Mouse (Mus musculus): ENCODE results near the gene Itgb3. TPM values are rescaled to one million over a fixed set of nuclear protein-coding genes. Genes with fewer than 3 reads are reported as not detected.

Itgb3 gene
- polyA plus RNA-seq, 1 experiment from 2014 or later = 5.1 TPM

DNA sequence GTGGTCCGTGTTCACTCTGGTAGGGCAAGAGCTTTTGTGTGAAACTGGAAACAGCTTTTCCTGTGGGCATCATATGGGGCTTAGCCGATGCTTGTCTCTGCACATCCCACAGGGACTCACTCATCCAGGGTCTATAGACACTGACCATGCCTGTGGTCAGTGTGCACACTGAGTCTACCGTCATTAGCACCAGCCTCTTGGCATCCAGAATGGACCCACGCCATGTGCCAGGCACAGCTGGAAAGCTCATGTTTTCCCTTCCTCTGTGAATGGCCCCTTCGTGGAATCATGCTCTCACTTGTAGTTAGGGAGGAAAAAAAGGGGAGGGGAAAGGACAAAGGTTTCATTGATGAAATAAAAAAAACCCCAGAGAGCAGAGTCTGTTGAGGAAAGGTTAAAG, 30.2 kb downstream of the Itgb3 start:
- Histone ChIP-seq H3K9ac (ENCODE audit: low read length) (no peak overlapping the region), H3K36me3 (ENCODE audit: control insufficient read depth, insufficient read depth, low read length) (peaks cover 2% of the 10 kb centered on the region), H3K27me3 (ENCODE audit: control insufficient read depth, insufficient read depth, low read length) (no peaks in the 10 kb centered on the region), H3K4me1 (replicated peaks; ENCODE audit: control insufficient read depth, insufficient read depth) (no peaks in the 10 kb centered on the region), H3K9me3 (ENCODE audit: control insufficient read depth, low read length) (no peaks in the 10 kb centered on the region), H3K4me2 (replicated peaks; ENCODE audit: low read depth) (no peak overlapping the region), H3K27ac (replicated peaks) (no peak overlapping the region), H3K4me3 (ENCODE audit: low read depth, low read length) (no peak overlapping the region)
- DNase-seq (ENCODE audit: low spot score) = no peak
- WGBS = 79% methylated on average over 5 of the region's 5 CpGs
- no peak for ATAC-seq (ENCODE audit: low FRiP score, low TSS enrichment)
- TF ChIP-seq CTCF (IDR thresholded peaks at IDR 0.05; ENCODE audit: low read depth) = no peak
- no peak for TF ChIP-seq EP300 (optimal IDR thresholded peaks at IDR 0.05)

DNA sequence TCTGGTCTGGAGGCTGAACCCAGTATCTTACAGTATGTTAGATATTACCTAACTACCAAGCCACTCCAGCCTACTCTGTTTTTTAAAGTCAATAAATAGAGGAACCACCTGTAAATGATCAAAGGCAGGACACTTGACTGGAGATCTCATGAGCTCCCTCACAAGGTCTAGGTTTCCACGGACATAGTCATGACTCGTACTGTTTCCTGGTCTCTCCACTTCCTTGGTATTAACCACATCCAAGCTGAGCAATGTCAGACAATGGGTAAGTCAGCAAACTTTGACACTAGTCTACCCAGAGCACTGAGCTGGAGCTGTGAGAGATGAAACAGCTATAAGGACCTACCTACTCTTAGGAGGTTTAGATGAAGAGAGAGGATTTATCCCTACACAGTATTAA, 31.1 kb downstream of the Itgb3 start:
- ATAC-seq (ENCODE audit: low FRiP score, low TSS enrichment) (no peak), DNase-seq (ENCODE audit: low spot score) (no peak)
- Histone ChIP-seq H3K9me3 (ENCODE audit: control insufficient read depth, low read length) (no peaks in the 10 kb centered on the region), H3K27me3 (ENCODE audit: control insufficient read depth, insufficient read depth, low read length) (no peaks in the 10 kb centered on the region), H3K4me3 (ENCODE audit: low read depth, low read length) (no peak overlapping the region), H3K9ac (ENCODE audit: low read length) (no peak overlapping the region), H3K36me3 (ENCODE audit: control insufficient read depth, insufficient read depth, low read length) (peaks cover 2% of the 10 kb centered on the region), H3K4me1 (replicated peaks; ENCODE audit: control insufficient read depth, insufficient read depth) (no peaks in the 10 kb centered on the region), H3K27ac (replicated peaks) (no peak overlapping the region), H3K4me2 (replicated peaks; ENCODE audit: low read depth) (no peak overlapping the region)
- TF ChIP-seq CTCF (IDR thresholded peaks at IDR 0.05; ENCODE audit: low read depth) (no peak), EP300 (optimal IDR thresholded peaks at IDR 0.05) (no peak)
- WGBS = 77% methylated on average over 2 of the region's 2 CpGs

DNA sequence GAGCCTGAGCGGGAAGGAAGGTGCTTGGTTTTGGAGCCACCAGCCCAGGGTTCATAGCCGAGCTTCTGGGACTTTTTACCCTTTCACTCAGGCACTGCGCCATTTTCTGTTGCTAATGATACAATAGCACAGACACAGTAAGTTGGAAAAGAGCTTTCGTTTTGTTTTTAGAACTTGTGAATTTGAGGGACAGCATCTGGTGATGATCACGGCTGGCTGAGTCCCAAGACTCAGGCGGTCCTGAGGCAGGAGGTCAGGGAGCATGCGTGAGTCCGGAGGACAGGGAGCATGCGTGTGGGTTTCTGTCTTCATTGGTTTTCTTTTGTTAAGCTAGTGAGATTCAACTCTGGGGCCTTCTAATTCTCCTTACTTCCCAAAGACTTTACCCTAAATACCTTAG, 31.8 kb downstream of the Itgb3 start:
- no peak overlapping the region for H3K4me2 ChIP-seq (replicated peaks; ENCODE audit: low read depth)
- no peaks in the 10 kb centered on the region for H3K9me3 ChIP-seq (ENCODE audit: control insufficient read depth, low read length)
- no peaks in the 10 kb centered on the region for H3K27me3 ChIP-seq (ENCODE audit: control insufficient read depth, insufficient read depth, low read length)
- no peak overlapping the region for H3K4me3 ChIP-seq (ENCODE audit: low read depth, low read length)
- H3K27ac ChIP-seq (replicated peaks) = no peak overlapping the region
- ATAC-seq (ENCODE audit: low FRiP score, low TSS enrichment) (no peak), DNase-seq (ENCODE audit: low spot score) (no peak)
- no peak for TF ChIP-seq CTCF (IDR thresholded peaks at IDR 0.05; ENCODE audit: low read depth)
- TF ChIP-seq EP300 (optimal IDR thresholded peaks at IDR 0.05) = no peak
- 72% methylated on average over 9 of the region's 9 CpGs for WGBS
- H3K9ac ChIP-seq (ENCODE audit: low read length) = no peak overlapping the region
- H3K4me1 ChIP-seq (replicated peaks; ENCODE audit: control insufficient read depth, insufficient read depth) = no peaks in the 10 kb centered on the region
- H3K36me3 ChIP-seq (ENCODE audit: control insufficient read depth, insufficient read depth, low read length) = peaks cover 2% of the 10 kb centered on the region

GRCm38 (mm10) chr11:104640894-104641293, 33.1 kb downstream of the Itgb3 start:
- no peak overlapping the region for H3K9ac ChIP-seq (ENCODE audit: low read length)
- peaks cover 2% of the 10 kb centered on the region for H3K36me3 ChIP-seq (ENCODE audit: control insufficient read depth, insufficient read depth, low read length)
- no peak overlapping the region for H3K4me3 ChIP-seq (ENCODE audit: low read depth, low read length)
- DNase-seq (ENCODE audit: low spot score) (no peak), ATAC-seq (ENCODE audit: low FRiP score, low TSS enrichment) (no peak)
- H3K9me3 ChIP-seq (ENCODE audit: control insufficient read depth, low read length) = no peaks in the 10 kb centered on the region
- TF ChIP-seq CTCF (IDR thresholded peaks at IDR 0.05; ENCODE audit: low read depth) (no peak), EP300 (optimal IDR thresholded peaks at IDR 0.05) (no peak)
- WGBS = 72% methylated on average over 10 of the region's 10 CpGs
- no peak overlapping the region for H3K4me2 ChIP-seq (replicated peaks; ENCODE audit: low read depth)
- H3K27ac ChIP-seq (replicated peaks) = no peak overlapping the region
- H3K4me1 ChIP-seq (replicated peaks; ENCODE audit: control insufficient read depth, insufficient read depth) = no peaks in the 10 kb centered on the region
- no peaks in the 10 kb centered on the region for H3K27me3 ChIP-seq (ENCODE audit: control insufficient read depth, insufficient read depth, low read length)

DNA sequence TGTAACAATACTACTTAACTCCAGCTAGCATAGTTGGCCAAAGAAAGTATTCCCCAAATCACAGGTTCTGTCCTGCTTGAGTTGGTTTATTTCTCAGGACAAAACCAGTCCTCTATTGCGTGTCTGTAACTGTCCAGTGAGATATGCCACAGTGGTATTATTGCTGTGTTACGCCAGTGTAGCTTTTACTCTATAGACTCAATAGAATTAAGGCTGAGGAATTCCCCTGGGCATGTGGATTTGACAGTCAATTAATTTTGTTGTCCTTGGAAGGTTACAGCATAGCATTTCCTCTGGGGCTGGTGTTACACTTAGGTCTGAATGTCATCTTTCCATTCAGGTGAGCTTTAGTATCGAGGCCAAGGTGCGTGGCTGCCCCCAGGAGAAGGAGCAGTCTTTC, 35.4 kb downstream of the Itgb3 start:
- ATAC-seq (ENCODE audit: low FRiP score, low TSS enrichment) (no peak), DNase-seq (ENCODE audit: low spot score) (no peak)
- Histone ChIP-seq H3K27me3 (ENCODE audit: control insufficient read depth, insufficient read depth, low read length) (no peaks in the 10 kb centered on the region), H3K9ac (ENCODE audit: low read length) (no peak overlapping the region), H3K36me3 (ENCODE audit: control insufficient read depth, insufficient read depth, low read length) (no peaks in the 10 kb centered on the region; the same call in 1 of the 2 replicates), H3K4me2 (replicated peaks; ENCODE audit: low read depth) (no peak overlapping the region), H3K27ac (replicated peaks) (no peak overlapping the region), H3K4me3 (ENCODE audit: low read depth, low read length) (no peak overlapping the region), H3K9me3 (ENCODE audit: control insufficient read depth, low read length) (no peaks in the 10 kb centered on the region), H3K4me1 (replicated peaks; ENCODE audit: control insufficient read depth, insufficient read depth) (no peaks in the 10 kb centered on the region)
- TF ChIP-seq EP300 (optimal IDR thresholded peaks at IDR 0.05) = no peak
- no peak for TF ChIP-seq CTCF (IDR thresholded peaks at IDR 0.05; ENCODE audit: low read depth)
- 83% methylated on average over 4 of the region's 4 CpGs for WGBS

DNA sequence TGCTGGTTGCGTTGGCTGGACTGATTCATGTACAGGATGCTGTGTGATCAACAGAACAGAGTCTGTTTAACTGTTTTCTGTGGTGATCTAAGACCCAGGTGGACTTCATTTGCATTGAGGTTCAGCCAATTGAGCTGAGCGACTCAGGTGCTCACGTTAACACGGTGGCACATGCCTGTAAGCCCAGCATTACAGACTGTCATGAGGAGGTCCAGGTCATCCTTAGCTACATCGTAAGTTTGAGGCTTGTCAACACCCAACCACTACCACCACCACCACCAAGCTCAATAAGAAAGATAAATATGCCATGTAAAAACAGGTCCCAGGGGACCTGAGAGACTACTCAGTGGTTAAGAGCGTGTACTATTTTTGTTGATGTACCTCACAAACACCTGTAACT, 37.6 kb downstream of the Itgb3 start:
- Histone ChIP-seq H3K9ac (ENCODE audit: low read length) (no peak overlapping the region), H3K27ac (replicated peaks) (no peak overlapping the region), H3K27me3 (ENCODE audit: control insufficient read depth, insufficient read depth, low read length) (no peaks in the 10 kb centered on the region), H3K36me3 (ENCODE audit: control insufficient read depth, insufficient read depth, low read length) (no peaks in the 10 kb centered on the region; the same call in 1 of the 2 replicates), H3K4me1 (replicated peaks; ENCODE audit: control insufficient read depth, insufficient read depth) (no peaks in the 10 kb centered on the region), H3K9me3 (ENCODE audit: control insufficient read depth, low read length) (no peaks in the 10 kb centered on the region), H3K4me2 (replicated peaks; ENCODE audit: low read depth) (no peak overlapping the region), H3K4me3 (ENCODE audit: low read depth, low read length) (no peak overlapping the region)
- 94% methylated on average over 6 of the region's 6 CpGs for WGBS
- ATAC-seq (ENCODE audit: low FRiP score, low TSS enrichment) = no peak
- no peak for TF ChIP-seq CTCF (IDR thresholded peaks at IDR 0.05; ENCODE audit: low read depth)
- TF ChIP-seq EP300 (optimal IDR thresholded peaks at IDR 0.05) = no peak
- no peak for DNase-seq (ENCODE audit: low spot score)
